Mouse (Mus musculus): ENCODE measurements at regions not wholly inside any gene's neighbourhood (a gene's known extent, or its start where the extent isn't known, plus 50 kb on each side); places are given as distances from the start of the nearest gene placed in this dataset.

GRCm38 (mm10) chr3:35102715-35103591, 452.7 kb downstream of the Sox2 start:
- peak; percentile 79 for DNase-seq

- no peak for DNase-seq
Observed at GRCm38 (mm10) chr3:35104884-35105283, 454.7 kb downstream of the Sox2 start.

- no peak for DNase-seq
Observed at GRCm38 (mm10) chr3:35106097-35106496, 455.9 kb downstream of the Sox2 start.

GRCm38 (mm10) chr3:35133477-35133876, 483.3 kb downstream of the Sox2 start:
- DNase-seq: no peak

- DNase-seq: no peak
Observed at GRCm38 (mm10) chr3:35141500-35142220, 491.5 kb downstream of the Sox2 start.

GRCm38 (mm10) chr3:35142683-35143082, 492.5 kb downstream of the Sox2 start:
- no peak for DNase-seq

DNA sequence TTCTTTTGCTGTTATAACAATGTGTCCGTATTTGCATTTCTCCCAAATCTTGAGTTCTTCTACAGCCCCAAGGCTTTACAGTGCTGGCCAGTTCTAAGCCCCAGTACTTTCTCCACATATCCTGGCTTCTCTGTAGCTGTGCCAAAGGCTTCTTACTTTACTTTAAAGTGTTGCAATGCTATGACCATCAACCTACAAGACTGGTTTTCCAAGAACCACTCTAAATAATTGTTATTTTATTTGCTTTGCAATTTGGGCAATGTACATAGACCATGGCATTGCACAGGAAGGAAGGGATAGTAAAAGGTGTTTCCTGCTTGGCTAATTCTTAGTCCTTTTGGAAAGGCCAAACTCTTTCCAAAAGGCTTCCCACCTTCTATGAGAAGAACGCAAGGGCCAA, 495.4 kb downstream of the Sox2 start:
- no peak for DNase-seq

DNA sequence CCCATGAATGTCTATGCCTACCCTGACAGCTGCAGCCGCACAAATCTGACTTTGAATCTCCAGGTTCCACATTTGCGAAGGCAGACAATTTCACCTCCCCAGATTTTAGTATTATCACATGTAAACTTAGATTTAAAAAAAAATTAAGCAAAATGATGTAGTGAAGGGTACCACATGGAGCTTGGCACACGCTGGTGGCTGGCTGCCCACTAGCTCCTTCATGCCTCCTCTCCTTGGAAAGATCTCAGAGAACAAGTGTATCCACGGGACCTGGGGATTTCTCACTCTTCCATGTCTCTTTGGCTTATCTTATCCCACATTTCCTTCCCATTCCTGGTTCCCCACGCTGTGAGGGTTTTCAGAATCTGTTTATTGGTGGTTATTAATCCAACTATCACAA, 496.5 kb downstream of the Sox2 start:
- DNase-seq: no peak

GRCm38 (mm10) chr3:35149251-35149691, 499.1 kb downstream of the Sox2 start:
- DNase-seq: peak; percentile 37

DNA sequence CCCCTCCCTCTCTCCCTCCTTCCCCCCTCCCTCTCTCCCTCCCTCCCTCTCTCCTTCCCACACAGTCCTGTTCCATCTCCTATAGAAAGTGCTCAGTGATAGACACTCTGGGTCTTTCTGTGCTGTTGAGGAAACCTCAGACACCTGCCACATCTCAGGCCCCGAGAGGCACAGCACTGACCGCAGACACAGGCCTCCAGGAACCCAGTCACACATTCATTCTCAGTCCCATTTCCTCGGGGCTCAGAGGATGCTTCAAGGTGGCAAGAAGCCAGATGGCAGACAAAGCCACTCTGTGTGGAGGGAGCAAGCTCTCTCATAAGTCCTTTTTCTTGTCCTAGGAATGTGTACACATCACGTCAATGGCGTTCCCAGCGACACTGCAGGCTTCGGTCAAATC, 502.0 kb downstream of the Sox2 start:
- DNase-seq: no peak

DNA sequence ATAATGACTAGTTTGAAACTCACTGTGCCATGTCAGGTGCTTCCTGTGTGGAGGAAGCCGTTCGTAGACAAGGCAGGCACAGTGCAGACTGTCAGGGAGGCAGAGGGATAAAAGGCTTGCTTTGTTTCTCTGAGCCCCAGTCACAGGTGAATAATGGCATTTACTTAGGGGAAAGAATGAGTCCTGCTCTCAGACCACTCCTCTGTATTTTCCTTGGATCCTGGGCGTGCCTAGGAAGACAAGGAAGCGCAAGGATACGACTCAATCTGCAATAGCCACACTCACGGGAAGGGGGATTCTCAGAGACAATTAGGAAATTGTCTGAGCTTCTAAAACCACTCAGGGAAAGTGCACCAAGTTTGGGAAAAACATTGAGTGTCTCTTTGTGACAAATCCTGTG, 504.1 kb downstream of the Sox2 start:
- DNase-seq: no peak

GRCm38 (mm10) chr3:35168676-35169075, 518.5 kb downstream of the Sox2 start:
- DNase-seq: no peak

DNA sequence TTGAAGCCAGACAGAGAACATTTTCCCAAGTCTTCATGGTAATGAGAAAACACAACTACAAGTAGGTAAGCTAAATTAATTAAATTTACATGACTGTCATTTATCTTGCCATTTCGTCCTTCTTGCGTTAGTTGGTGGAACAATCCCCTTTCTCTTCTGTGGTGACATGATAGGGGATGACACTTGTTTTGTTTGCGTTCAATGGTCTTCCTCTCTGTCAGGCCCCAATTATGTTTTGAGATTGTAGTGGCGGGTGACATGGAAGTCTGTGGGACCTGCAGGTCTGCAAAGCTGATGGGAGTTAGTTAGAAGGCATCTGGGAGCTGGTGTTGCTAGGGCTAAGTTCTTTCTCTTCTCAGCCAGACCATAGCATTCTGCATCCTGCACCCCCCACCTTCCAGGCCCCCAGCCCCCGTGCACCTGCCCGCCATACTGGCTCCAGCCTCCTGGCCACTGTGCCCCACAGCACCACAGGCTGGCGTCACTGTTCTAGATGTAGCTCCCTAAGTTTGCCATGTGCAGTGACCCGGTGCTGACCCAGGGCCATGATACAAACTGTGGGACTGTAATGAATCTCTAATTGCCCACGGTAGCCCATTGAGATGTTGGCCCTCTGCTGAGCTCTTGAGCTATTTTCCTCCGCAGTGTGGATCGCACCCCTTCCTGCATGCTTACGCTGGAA, 528.7 kb downstream of the Sox2 start:
- no peak for DNase-seq

DNA sequence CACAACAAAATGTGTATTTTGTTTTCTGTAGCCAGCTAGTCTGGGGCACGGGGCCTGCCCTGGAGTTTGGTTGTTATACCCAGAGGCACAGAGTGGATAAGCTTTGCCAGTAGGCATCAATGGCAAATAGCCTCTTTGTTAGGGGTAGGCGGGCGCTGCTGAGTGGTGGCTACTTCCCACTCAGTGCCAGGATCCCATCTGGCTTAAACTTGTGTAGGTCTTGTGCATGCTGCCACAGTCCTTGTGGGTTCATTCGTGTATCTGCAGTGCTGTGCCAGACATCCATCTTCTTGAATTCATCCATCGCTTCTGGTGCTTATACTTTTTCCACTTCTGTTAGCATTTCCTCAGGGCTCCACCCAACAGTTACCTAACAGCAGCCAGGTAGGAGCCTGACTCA, 545.4 kb upstream of the Atp11b start:
- DNase-seq: no peak

DNA sequence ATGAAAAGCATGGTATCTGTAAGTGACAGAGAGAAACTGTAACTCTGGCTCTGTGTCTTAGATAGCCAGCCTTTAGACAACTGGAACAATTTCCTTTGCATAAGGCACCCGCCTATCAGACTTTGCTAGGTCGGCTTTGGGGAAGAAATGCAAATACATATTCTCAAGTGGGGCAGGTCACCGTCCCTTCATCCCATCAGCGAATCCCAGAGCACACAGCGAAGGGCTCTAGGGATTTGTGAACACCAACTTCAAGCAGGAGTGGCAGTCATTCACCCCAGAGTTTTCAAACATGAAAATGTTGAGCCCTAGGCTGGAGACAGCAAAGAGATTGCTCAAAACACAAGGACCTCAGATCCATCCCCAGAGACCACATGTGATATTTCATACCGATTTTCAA, 534.5 kb upstream of the Atp11b start:
- no peak for DNase-seq

DNA sequence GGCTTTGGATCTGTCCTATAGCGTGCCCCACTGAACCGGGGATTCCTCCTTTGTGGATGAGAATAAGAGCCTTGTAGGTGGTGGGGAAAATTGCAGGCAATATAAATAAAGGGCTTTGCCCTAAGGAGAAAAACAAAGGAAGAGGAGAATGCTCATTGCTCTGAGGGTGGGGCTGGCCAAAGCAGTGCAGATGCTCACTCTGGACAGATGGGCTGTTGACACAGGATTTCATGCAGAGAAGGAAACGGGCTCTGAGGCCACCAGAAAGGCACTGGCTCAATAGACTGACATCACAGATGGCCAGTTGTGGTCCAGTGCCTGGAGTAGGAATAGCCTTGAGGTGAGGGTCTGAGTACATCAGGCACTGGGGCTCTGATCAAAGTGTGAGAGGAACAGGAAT, 532.7 kb upstream of the Atp11b start:
- DNase-seq: no peak

DNA sequence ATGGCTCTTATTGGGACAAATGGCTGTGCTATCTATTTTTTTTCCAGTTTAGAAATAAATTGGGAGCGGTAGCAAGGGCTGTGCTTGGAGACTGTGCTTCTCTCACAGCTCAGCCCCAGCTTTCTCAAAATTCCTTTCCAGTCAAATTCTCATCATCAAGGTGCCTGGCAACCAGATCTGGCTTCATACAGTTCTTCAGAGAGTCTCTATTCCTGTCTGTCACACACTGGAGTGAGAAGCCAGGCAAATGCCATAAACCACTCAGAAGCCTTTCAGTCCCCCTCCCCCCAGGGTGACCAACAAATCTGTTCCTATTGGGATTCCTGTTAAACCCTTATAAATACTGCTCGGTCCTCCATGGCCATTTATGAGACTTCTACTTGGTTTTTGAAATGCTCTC, 531.7 kb upstream of the Atp11b start:
- DNase-seq: no peak

DNA sequence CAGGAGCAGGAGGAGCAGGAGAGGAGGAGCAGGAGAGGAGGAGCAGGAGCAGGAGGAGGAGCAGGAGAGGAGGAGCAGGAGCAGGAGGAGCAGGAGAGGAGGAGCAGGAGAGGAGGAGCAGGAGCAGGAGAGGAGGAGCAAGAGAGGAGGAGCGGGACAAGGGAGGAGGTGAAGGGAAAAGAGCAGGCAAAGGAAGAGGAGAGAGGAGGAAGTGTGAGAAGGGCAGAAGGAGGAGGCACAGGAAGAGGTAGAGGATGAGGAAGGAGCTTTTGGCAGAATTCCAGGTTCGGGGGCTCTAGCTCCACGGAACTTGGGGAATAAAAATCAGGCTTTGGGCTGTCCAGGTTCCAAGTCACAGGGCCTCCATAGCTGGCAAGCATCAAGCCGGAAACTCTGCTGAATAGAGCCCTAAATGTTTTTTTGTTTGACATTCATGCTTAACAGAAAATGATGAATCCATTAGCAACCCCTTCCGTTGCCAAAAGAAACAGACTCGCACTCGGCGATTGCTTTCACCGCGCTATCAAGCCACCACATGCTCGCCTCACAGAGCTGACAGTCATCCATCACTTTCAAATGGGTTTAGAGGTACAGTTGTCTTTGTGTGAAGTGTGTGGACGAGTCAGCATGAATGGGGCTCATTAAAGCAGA, 528.7 kb upstream of the Atp11b start:
- peak; percentile 21 for DNase-seq

DNA sequence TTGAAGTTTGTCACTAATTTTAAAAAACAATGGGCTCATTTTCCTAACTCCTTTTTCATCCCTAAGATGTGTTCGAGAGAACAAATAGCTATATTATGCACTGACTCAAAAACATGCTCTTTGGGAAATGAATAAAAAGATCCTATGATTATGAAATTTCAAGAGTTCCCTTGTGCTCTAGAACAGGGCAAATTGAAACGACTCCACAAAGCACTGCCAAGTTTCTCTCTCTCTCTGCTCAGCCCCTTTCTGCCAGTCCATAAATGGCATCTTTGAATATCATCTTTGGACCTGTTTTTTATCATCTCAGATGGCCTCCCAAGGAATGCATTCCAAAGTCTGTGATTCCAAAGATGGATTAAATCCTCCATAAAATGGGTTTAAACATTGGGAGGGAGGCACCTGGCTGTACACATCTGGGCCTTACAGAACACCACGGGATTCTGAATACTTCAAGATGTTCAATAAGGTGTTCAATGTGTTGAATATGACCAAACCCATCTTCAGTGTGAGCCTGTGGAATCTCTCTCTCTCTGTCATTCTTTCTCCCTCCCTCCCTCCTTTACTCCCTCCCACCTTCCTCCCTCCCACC, 528.0 kb upstream of the Atp11b start:
- no peak for DNase-seq

- DNase-seq: no peak
Observed at GRCm38 (mm10) chr3:35231158-35231928, 522.6 kb upstream of the Atp11b start.

DNA sequence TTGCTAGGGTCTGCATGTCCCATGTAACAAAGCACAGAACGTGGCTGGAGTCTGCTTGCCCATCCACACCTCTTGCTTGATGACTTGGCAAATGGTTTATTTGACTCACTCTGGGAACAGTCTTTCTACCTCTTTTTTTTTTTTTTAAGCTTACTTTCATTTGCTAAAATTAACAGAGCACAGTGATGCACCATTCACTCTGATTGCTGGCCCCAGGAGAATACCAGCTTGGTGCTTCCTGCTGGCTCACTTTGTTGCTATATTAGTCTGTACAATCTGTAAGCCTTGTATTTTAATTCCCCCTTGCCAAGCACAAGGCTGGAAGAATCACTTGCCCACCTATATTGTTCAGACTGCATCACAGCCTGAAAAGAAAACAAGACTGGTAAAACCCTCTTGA, 521.4 kb upstream of the Atp11b start:
- DNase-seq: no peak

- no peak for DNase-seq
Observed at GRCm38 (mm10) chr3:35235066-35235465, 518.8 kb upstream of the Atp11b start.

All from heart, postnatal 4 days (tissue).